Mouse (Mus musculus): ENCODE measurements around the gene Gdf15. TPM values are rescaled to one million over a fixed set of nuclear protein-coding genes. Genes with fewer than 3 reads are reported as not detected.

Gdf15 gene
- polyA plus RNA-seq, 1 experiment from 2014 or later: 0.17 TPM

GRCm38 (mm10) chr8:70653226-70653625 lies 21.0 kb upstream of the Gdf15 start:
- no peaks in the 10 kb centered on the region for H3K9me3 ChIP-seq (ENCODE audit: control insufficient read depth, low read depth, low read length)
- 59% methylated on average over 2 of the region's 2 CpGs for WGBS
- H3K4me1 ChIP-seq (ENCODE audit: control insufficient read depth, insufficient read depth, low read length): peaks cover 17% of the 10 kb centered on the region
- no peak for ATAC-seq (ENCODE audit: insufficient number of reproducible peaks, insufficient read depth, low FRiP score, low read depth)
- H3K9ac ChIP-seq (replicated peaks; ENCODE audit: low read depth, low read length): no peak overlapping the region
- peaks cover 48% of the 10 kb centered on the region for H3K36me3 ChIP-seq (ENCODE audit: control insufficient read depth, insufficient read depth, low read length)
- no peaks in the 10 kb centered on the region for H3K27me3 ChIP-seq (ENCODE audit: control insufficient read depth, insufficient read depth, low read length)
- H3K4me3 ChIP-seq (ENCODE audit: low read depth, low read length): no peak overlapping the region
- no peak overlapping the region for H3K27ac ChIP-seq (ENCODE audit: low read length)
- no peak overlapping the region for H3K4me2 ChIP-seq (replicated peaks; ENCODE audit: low read depth, low read length)

- Histone ChIP-seq H3K9me3 (ENCODE audit: control insufficient read depth, low read depth, low read length) (no peaks in the 10 kb centered on the region), H3K27me3 (ENCODE audit: control insufficient read depth, insufficient read depth, low read length) (no peaks in the 10 kb centered on the region), H3K27ac (ENCODE audit: low read length) (no peak overlapping the region; the same call in 1 of the 2 replicates), H3K4me2 (replicated peaks; ENCODE audit: low read depth, low read length) (no peak overlapping the region), H3K4me3 (ENCODE audit: low read depth, low read length) (no peak overlapping the region), H3K4me1 (ENCODE audit: control insufficient read depth, insufficient read depth, low read length) (peaks cover 31% of the 10 kb centered on the region), H3K9ac (replicated peaks; ENCODE audit: low read depth, low read length) (no peak overlapping the region), H3K36me3 (ENCODE audit: control insufficient read depth, insufficient read depth, low read length) (peaks cover 30% of the 10 kb centered on the region)
- ATAC-seq (ENCODE audit: insufficient number of reproducible peaks, insufficient read depth, low FRiP score, low read depth): no peak
- 92% methylated on average over 17 of the region's 17 CpGs for WGBS
Measured at GRCm38 (mm10) chr8:70650351-70650750, 18.1 kb upstream of the Gdf15 start.

- Histone ChIP-seq H3K9ac (replicated peaks; ENCODE audit: low read depth, low read length) (no peak overlapping the region), H3K9me3 (ENCODE audit: control insufficient read depth, low read depth, low read length) (no peaks in the 10 kb centered on the region), H3K4me1 (ENCODE audit: control insufficient read depth, insufficient read depth, low read length) (peaks cover 32% of the 10 kb centered on the region), H3K27me3 (ENCODE audit: control insufficient read depth, insufficient read depth, low read length) (no peaks in the 10 kb centered on the region), H3K4me3 (ENCODE audit: low read depth, low read length) (no peak overlapping the region), H3K36me3 (ENCODE audit: control insufficient read depth, insufficient read depth, low read length) (peaks cover 21% of the 10 kb centered on the region), H3K4me2 (replicated peaks; ENCODE audit: low read depth, low read length) (no peak overlapping the region), H3K27ac (ENCODE audit: low read length) (peak overlapping the region; percentile 44)
- 49% methylated on average over 4 of the region's 4 CpGs for WGBS
- ATAC-seq (ENCODE audit: insufficient number of reproducible peaks, insufficient read depth, low FRiP score, low read depth): peak; percentile 63
Measured at GRCm38 (mm10) chr8:70649324-70649723, 17.1 kb upstream of the Gdf15 start.

DNA sequence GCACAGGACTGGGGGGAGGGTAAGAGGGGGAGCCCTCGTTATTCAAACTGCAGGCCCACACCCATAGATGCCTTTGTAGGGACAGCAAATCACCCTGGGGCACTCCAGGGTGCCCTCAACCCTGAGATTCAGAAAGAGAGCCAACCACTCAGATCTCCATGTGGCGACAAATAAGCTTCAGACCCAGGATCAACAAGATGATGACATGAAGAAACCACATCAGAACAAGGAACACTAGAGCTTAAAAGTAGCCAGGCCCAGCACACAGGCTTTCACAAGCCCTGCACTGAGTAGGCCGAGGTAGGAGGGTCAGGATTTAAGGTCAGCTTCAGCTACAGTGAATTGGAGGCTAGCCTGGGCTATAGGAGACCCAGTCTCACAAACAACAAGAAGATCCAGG lies 16.7 kb upstream of the Gdf15 start:
- H3K36me3 ChIP-seq (ENCODE audit: control insufficient read depth, insufficient read depth, low read length): peaks cover 21% of the 10 kb centered on the region
- peak overlapping the region; percentile 44 for H3K27ac ChIP-seq (ENCODE audit: low read length)
- peaks cover 32% of the 10 kb centered on the region for H3K4me1 ChIP-seq (ENCODE audit: control insufficient read depth, insufficient read depth, low read length)
- H3K9me3 ChIP-seq (ENCODE audit: control insufficient read depth, low read depth, low read length): no peaks in the 10 kb centered on the region
- no peak overlapping the region for H3K9ac ChIP-seq (replicated peaks; ENCODE audit: low read depth, low read length)
- WGBS: 57% methylated on average over 3 of the region's 3 CpGs
- H3K4me3 ChIP-seq (ENCODE audit: low read depth, low read length): no peak overlapping the region
- no peak overlapping the region for H3K4me2 ChIP-seq (replicated peaks; ENCODE audit: low read depth, low read length)
- no peaks in the 10 kb centered on the region for H3K27me3 ChIP-seq (ENCODE audit: control insufficient read depth, insufficient read depth, low read length)
- ATAC-seq (ENCODE audit: insufficient number of reproducible peaks, insufficient read depth, low FRiP score, low read depth): no peak

DNA sequence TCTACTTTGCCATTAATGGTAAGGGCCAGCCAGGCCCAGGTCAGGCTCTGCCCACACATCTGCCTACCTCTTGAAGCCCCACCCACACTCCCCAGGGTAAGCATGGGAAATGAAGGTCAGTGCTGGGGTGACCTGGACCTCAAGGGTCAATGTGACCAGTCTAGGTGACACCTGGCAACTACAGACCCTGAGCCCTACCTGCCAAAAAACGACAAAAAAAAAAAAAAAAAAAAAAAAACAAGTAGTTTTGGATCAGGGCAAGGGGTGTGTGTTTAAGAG lies 15.8 kb upstream of the Gdf15 start:
- no peak overlapping the region for H3K4me3 ChIP-seq (ENCODE audit: low read depth, low read length)
- 20% methylated on average over 1 of the region's 1 CpGs for WGBS
- no peaks in the 10 kb centered on the region for H3K27me3 ChIP-seq (ENCODE audit: control insufficient read depth, insufficient read depth, low read length)
- peaks cover 32% of the 10 kb centered on the region for H3K4me1 ChIP-seq (ENCODE audit: control insufficient read depth, insufficient read depth, low read length)
- peaks cover 21% of the 10 kb centered on the region for H3K36me3 ChIP-seq (ENCODE audit: control insufficient read depth, insufficient read depth, low read length)
- H3K4me2 ChIP-seq (replicated peaks; ENCODE audit: low read depth, low read length): no peak overlapping the region
- ATAC-seq (ENCODE audit: insufficient number of reproducible peaks, insufficient read depth, low FRiP score, low read depth): no peak
- H3K27ac ChIP-seq (ENCODE audit: low read length): no peak overlapping the region
- no peak overlapping the region for H3K9ac ChIP-seq (replicated peaks; ENCODE audit: low read depth, low read length)
- H3K9me3 ChIP-seq (ENCODE audit: control insufficient read depth, low read depth, low read length): no peaks in the 10 kb centered on the region

- H3K4me2 ChIP-seq (replicated peaks; ENCODE audit: low read depth, low read length): no peak overlapping the region
- H3K4me1 ChIP-seq (ENCODE audit: control insufficient read depth, insufficient read depth, low read length): peaks cover 32% of the 10 kb centered on the region
- no peaks in the 10 kb centered on the region for H3K27me3 ChIP-seq (ENCODE audit: control insufficient read depth, insufficient read depth, low read length)
- 45% methylated on average over 8 of the region's 8 CpGs for WGBS
- ATAC-seq (ENCODE audit: insufficient number of reproducible peaks, insufficient read depth, low FRiP score, low read depth): no peak
- peaks cover 21% of the 10 kb centered on the region for H3K36me3 ChIP-seq (ENCODE audit: control insufficient read depth, insufficient read depth, low read length)
- H3K27ac ChIP-seq (ENCODE audit: low read length): peak overlapping the region; percentile 1; the same call in 1 of the 2 replicates
- no peaks in the 10 kb centered on the region for H3K9me3 ChIP-seq (ENCODE audit: control insufficient read depth, low read depth, low read length)
- H3K9ac ChIP-seq (replicated peaks; ENCODE audit: low read depth, low read length): no peak overlapping the region
- no peak overlapping the region for H3K4me3 ChIP-seq (ENCODE audit: low read depth, low read length)
Measured at GRCm38 (mm10) chr8:70647343-70648163, 15.3 kb upstream of the Gdf15 start.

DNA sequence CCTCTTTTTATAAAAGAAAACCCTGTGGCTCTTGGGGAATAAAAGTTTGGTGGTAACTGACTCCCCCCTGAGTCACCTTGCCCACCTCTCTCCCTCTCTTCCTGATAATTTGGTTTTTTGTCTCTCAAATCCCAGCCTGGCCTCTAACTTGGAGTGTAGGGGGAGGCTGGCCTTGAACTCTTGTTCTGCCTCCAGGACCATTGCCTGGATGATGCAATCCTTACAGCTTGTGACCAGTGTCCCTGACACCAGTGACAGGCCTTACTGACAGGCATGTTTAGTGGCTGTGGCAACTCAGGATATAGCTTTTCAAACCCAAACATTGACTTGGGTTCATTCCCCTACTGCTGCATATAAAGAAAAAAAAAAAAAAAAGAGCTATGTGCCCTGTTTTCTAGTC lies 14.5 kb upstream of the Gdf15 start:
- no peaks in the 10 kb centered on the region for H3K9me3 ChIP-seq (ENCODE audit: control insufficient read depth, low read depth, low read length)
- no peak for ATAC-seq (ENCODE audit: insufficient number of reproducible peaks, insufficient read depth, low FRiP score, low read depth)
- H3K4me1 ChIP-seq (ENCODE audit: control insufficient read depth, insufficient read depth, low read length): peaks cover 32% of the 10 kb centered on the region
- H3K27me3 ChIP-seq (ENCODE audit: control insufficient read depth, insufficient read depth, low read length): no peaks in the 10 kb centered on the region
- no peak overlapping the region for H3K9ac ChIP-seq (replicated peaks; ENCODE audit: low read depth, low read length)
- H3K4me3 ChIP-seq (ENCODE audit: low read depth, low read length): no peak overlapping the region
- H3K36me3 ChIP-seq (ENCODE audit: control insufficient read depth, insufficient read depth, low read length): peaks cover 14% of the 10 kb centered on the region; the same call in 1 of the 2 replicates
- H3K4me2 ChIP-seq (replicated peaks; ENCODE audit: low read depth, low read length): no peak overlapping the region
- no peak overlapping the region; the same call in 1 of the 2 replicates for H3K27ac ChIP-seq (ENCODE audit: low read length)

DNA sequence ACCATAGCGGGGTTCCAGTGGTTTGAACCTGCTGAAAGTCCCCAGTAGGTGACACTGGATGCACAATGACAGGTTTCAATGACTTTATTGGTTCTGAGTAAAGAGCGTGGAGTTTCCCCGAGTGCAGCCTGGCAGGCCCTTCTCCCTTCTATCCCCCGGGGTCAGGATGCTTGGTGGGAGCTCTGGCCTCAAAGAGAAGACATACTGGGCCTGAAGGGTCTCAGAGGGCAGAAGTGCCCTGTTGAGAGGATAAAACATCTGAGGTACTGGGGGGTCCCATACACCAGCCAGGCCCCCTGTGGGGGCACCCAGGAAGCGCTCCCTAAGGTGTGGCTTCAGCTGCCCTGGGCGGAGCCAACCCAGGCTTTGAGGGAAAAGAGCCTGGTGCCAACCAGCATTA lies 14.1 kb upstream of the Gdf15 start:
- H3K36me3 ChIP-seq (ENCODE audit: control insufficient read depth, insufficient read depth, low read length): peaks cover 10% of the 10 kb centered on the region; the same call in 1 of the 2 replicates
- WGBS: 80% methylated on average over 6 of the region's 6 CpGs
- ATAC-seq (ENCODE audit: insufficient number of reproducible peaks, insufficient read depth, low FRiP score, low read depth): no peak
- no peaks in the 10 kb centered on the region for H3K27me3 ChIP-seq (ENCODE audit: control insufficient read depth, insufficient read depth, low read length)
- peaks cover 32% of the 10 kb centered on the region for H3K4me1 ChIP-seq (ENCODE audit: control insufficient read depth, insufficient read depth, low read length)
- no peak overlapping the region; the same call in 1 of the 2 replicates for H3K27ac ChIP-seq (ENCODE audit: low read length)
- no peak overlapping the region for H3K4me2 ChIP-seq (replicated peaks; ENCODE audit: low read depth, low read length)
- no peak overlapping the region for H3K4me3 ChIP-seq (ENCODE audit: low read depth, low read length)
- H3K9me3 ChIP-seq (ENCODE audit: control insufficient read depth, low read depth, low read length): no peaks in the 10 kb centered on the region
- H3K9ac ChIP-seq (replicated peaks; ENCODE audit: low read depth, low read length): no peak overlapping the region

All from stomach, embryonic 14.5 days (tissue).